Mouse (Mus musculus): ENCODE results near the gene Armh4. TPM values are rescaled to one million over a fixed set of nuclear protein-coding genes. Genes with fewer than 3 reads are reported as not detected.

The Armh4 gene
- 4.5 and 5.7 TPM in 2 replicates for polyA plus RNA-seq (2015; fragmentation: Nextera tagmentation; extraction: Ambion mirVana)

GRCm38 (mm10) chr14:49782715-49783531 is at the start of gene Armh4:
Gene Armh4 (minus strand): TSS chr14:49783383.

Other genes starting within 250 kb of the Armh4 start
- not detected in 2 replicates for gene Olfr722, start 118.6 kb upstream of the Armh4 start, polyA plus RNA-seq (2015; fragmentation: Nextera tagmentation; extraction: Ambion mirVana)
- not detected in 2 replicates for gene Olfr723, start 148.4 kb upstream of the Armh4 start, polyA plus RNA-seq (2015; fragmentation: Nextera tagmentation; extraction: Ambion mirVana)
- gene Olfr724, start 179.9 kb upstream of the Armh4 start, polyA plus RNA-seq (2015; fragmentation: Nextera tagmentation; extraction: Ambion mirVana): not detected in 2 replicates

Measured in adrenal gland, postnatal 0 days (tissue).